Mouse (Mus musculus): ENCODE data around the gene Camkk2. TPM values are rescaled to one million over a fixed set of nuclear protein-coding genes. Genes with fewer than 3 reads are reported as not detected.

Gene Camkk2
- polyA plus RNA-seq (2012; rRNA removed): 29.4 and 29.8 TPM in 2 replicates

GRCm38 (mm10) chr5:122779277-122779834, at the start of gene Camkk2:
TSS of gene Camkk2 (minus strand) at chr5:122779409.
- DNase-seq (ENCODE audit: low spot score): peak; percentile 73

- DNase-seq (ENCODE audit: low spot score): no peak
These were observed 45.9 kb upstream of the Camkk2 start for GRCm38 (mm10) chr5:122825099-122825498.

- DNase-seq (ENCODE audit: low spot score): no peak
These were observed 45.2 kb upstream of the Camkk2 start for GRCm38 (mm10) chr5:122824450-122824849.

- DNase-seq (ENCODE audit: low spot score): no peak
These were observed 44.8 kb upstream of the Camkk2 start for GRCm38 (mm10) chr5:122823976-122824375.

GRCm38 (mm10) chr5:122822441-122822840, 43.2 kb upstream of the Camkk2 start:
- DNase-seq (ENCODE audit: low spot score): no peak

- no peak for DNase-seq (ENCODE audit: low spot score)
These were observed 42.3 kb upstream of the Camkk2 start for GRCm38 (mm10) chr5:122821524-122821885.

GRCm38 (mm10) chr5:122820777-122821523, 41.7 kb upstream of the Camkk2 start, which contains the start of gene Anapc5:
TSS of gene Anapc5 (minus strand) at chr5:122821339.
- peak; percentile 83 for DNase-seq (ENCODE audit: low spot score)

- DNase-seq (ENCODE audit: low spot score): no peak
These were observed 33.5 kb upstream of the Camkk2 start for GRCm38 (mm10) chr5:122812699-122813098.

GRCm38 (mm10) chr5:122811364-122812079, 32.3 kb upstream of the Camkk2 start:
- DNase-seq (ENCODE audit: low spot score): no peak

GRCm38 (mm10) chr5:122805503-122805902, 26.3 kb upstream of the Camkk2 start:
- DNase-seq (ENCODE audit: low spot score): no peak

GRCm38 (mm10) chr5:122802706-122803105, 23.5 kb upstream of the Camkk2 start:
- DNase-seq (ENCODE audit: low spot score): no peak

- no peak for DNase-seq (ENCODE audit: low spot score)
These were observed 22.5 kb upstream of the Camkk2 start for GRCm38 (mm10) chr5:122801684-122802083.

- DNase-seq (ENCODE audit: low spot score): no peak
These were observed 21.3 kb upstream of the Camkk2 start for GRCm38 (mm10) chr5:122800345-122801010.

GRCm38 (mm10) chr5:122799379-122800344, 20.5 kb upstream of the Camkk2 start:
- no peak for DNase-seq (ENCODE audit: low spot score)

GRCm38 (mm10) chr5:122798557-122799378, 19.6 kb upstream of the Camkk2 start:
- DNase-seq (ENCODE audit: low spot score): no peak

GRCm38 (mm10) chr5:122797866-122798265, 18.7 kb upstream of the Camkk2 start:
- no peak for DNase-seq (ENCODE audit: low spot score)

GRCm38 (mm10) chr5:122788696-122789095, 9.5 kb upstream of the Camkk2 start:
- DNase-seq (ENCODE audit: low spot score): no peak

- no peak for DNase-seq (ENCODE audit: low spot score)
These were observed 7.0 kb upstream of the Camkk2 start for GRCm38 (mm10) chr5:122786035-122786819.

GRCm38 (mm10) chr5:122783726-122784406, 4.7 kb upstream of the Camkk2 start:
- no peak for DNase-seq (ENCODE audit: low spot score)
